Mouse (Mus musculus) thymus, postnatal 36 days (tissue): ENCODE results near the gene Ugt1a6b.

Source experiments
- DNase-seq, 2 experiments: peaks; one replicate each; pipeline ENCODE4 v3.0.0; 2022; ENCODE audit warnings: mixed read lengths in 2 of 2

The Ugt1a6b gene

GRCm38 (mm10) chr1:88246386-88246785, 143.3 kb downstream of the Ugt1a6b start:
- no peak for DNase-seq

- no peak for DNase-seq
Observed at GRCm38 (mm10) chr1:88247660-88248059, 144.6 kb downstream of the Ugt1a6b start.

- no peak for DNase-seq
Observed at GRCm38 (mm10) chr1:88248658-88249057, 145.6 kb downstream of the Ugt1a6b start.

- DNase-seq = no peak
Observed at GRCm38 (mm10) chr1:88249596-88249995, 146.5 kb downstream of the Ugt1a6b start.

- DNase-seq = no peak
Observed at GRCm38 (mm10) chr1:88250023-88250422, 147.0 kb downstream of the Ugt1a6b start.

GRCm38 (mm10) chr1:88253106-88253505, 150.1 kb downstream of the Ugt1a6b start:
- DNase-seq = no peak

- DNase-seq = no peak
Observed at GRCm38 (mm10) chr1:88253540-88253939, 150.5 kb downstream of the Ugt1a6b start.

- no peak for DNase-seq
Observed at GRCm38 (mm10) chr1:88254793-88255465, 151.9 kb downstream of the Ugt1a6b start.

GRCm38 (mm10) chr1:88255466-88255857, 152.4 kb downstream of the Ugt1a6b start:
- DNase-seq = no peak

GRCm38 (mm10) chr1:88255989-88256754, 153.1 kb downstream of the Ugt1a6b start:
- DNase-seq = no peak

- DNase-seq = no peak
Observed at GRCm38 (mm10) chr1:88256886-88257663, 154.0 kb downstream of the Ugt1a6b start.

GRCm38 (mm10) chr1:88257681-88258080, 154.6 kb downstream of the Ugt1a6b start:
- DNase-seq = no peak

- DNase-seq = no peak
Observed at GRCm38 (mm10) chr1:88258361-88258760, 155.3 kb downstream of the Ugt1a6b start.

- no peak for DNase-seq
Observed at GRCm38 (mm10) chr1:88258881-88259642, 156.0 kb downstream of the Ugt1a6b start.

GRCm38 (mm10) chr1:88259643-88260024, 156.6 kb downstream of the Ugt1a6b start:
- DNase-seq = no peak

GRCm38 (mm10) chr1:88260114-88260513, 157.1 kb downstream of the Ugt1a6b start:
- DNase-seq = no peak

- no peak for DNase-seq
Observed at GRCm38 (mm10) chr1:88260604-88261377, 157.7 kb downstream of the Ugt1a6b start.

GRCm38 (mm10) chr1:88261706-88262105, 158.7 kb downstream of the Ugt1a6b start:
- DNase-seq = no peak

- DNase-seq = no peak
Observed at GRCm38 (mm10) chr1:88262255-88262654, 159.2 kb downstream of the Ugt1a6b start.

GRCm38 (mm10) chr1:88262961-88263360, 159.9 kb downstream of the Ugt1a6b start:
- DNase-seq = no peak

GRCm38 (mm10) chr1:88263778-88264177, 160.7 kb downstream of the Ugt1a6b start:
- DNase-seq = no peak
